Mouse (Mus musculus) cerebellum, adult 9-11 months (tissue): ENCODE data around the gene Abhd17c.

Source experiments
- DNase-seq: peaks from one replicate; pipeline ENCODE4 v3.0.0; 2022

Gene Abhd17c

GRCm38 (mm10) chr7:84059799-84060198 lies 91.9 kb downstream of the Abhd17c start:
- no peak for DNase-seq
